Mouse (Mus musculus) thymus, adult 2 months (tissue): Measurements from ENCODE around the gene Scamp3.

ENCODE experiments used
- CTCF ChIP-seq: fragments of 200-500 bp; IDR thresholded peaks from 2 replicates; pipeline ENCODE4 v1.5.1; 2012; ENCODE audit warnings: mild to moderate bottlenecking, control low read depth, low read length, moderate library complexity, borderline replicate concordance; ENCODE audit not compliant: control insufficient read depth, poor library complexity, insufficient read depth; ENCODE audit errors: extremely low read depth
- POLR2A ChIP-seq: fragments of 200-500 bp; IDR thresholded peaks from 2 replicates; pipeline ENCODE4 v1.6.1; 2012; ENCODE audit warnings: mild to moderate bottlenecking, low read length, control low read depth, moderate library complexity; ENCODE audit not compliant: control insufficient read depth, poor library complexity, insufficient read depth; ENCODE audit errors: extremely low read depth

DNA sequence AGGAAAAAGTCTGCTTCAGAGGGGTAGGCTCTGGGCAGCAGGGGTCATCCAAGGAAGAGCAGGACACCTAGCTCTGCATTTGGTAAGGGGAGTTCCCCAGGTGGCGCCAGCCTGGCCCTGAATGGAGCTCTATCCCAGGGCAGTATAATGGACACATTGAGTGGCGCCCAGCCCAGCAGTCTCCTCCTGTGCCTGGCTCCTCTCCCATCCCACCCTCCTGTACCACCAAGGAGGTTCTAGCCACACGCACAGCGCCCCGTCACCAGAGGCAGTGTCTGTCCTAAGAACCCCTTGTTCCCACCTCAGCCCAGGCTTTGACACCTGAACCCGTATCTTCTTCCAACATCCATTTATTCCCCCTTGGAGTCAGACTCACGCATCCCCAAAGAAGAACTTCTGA is 32.5 kb downstream of the Scamp3 start:
- TF ChIP-seq POLR2A (no peak), CTCF (no peak)
